In the genomic region with DNA sequence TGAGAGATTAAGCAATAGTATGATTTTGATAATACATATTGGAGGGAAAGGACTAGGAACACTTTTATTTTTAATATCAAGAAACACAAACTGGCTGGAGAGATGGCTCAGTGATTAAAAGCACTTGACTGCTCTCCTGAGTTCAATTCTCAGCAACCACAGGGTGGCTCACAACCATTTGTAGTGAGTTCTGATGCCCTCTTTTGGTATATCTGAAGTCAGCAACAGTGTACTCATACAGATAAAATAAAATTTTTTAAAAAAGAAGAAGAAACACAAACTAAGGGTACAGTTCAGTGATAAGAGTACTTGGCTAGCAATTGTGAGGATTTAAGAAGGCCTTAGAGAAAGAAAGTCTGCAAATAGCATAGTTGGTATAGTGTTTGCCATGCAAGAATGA, we compare ENCODE assay signal across 1 mouse cellular context.
TF ChIP-seq lines count a peak whose summit lies in the region.

No protein-coding gene starts in this region.

TF ChIP-seq in myocyte, 11 proteins besides CTCF, POLR2A, EP300 and RAD21 (continued from another document):
- TF ChIP-seq REST (IDR thresholded peaks at IDR 0.05; ENCODE audit: insufficient read depth, insufficient read length), result no peak
- no peak for TF ChIP-seq MAX (IDR thresholded peaks at IDR 0.05; ENCODE audit: low read depth)
- no peak for TF ChIP-seq E2F4 (IDR thresholded peaks at IDR 0.05; ENCODE audit: insufficient read depth)
TF ChIP-seq in myocyte: peak in this region for 0.
